In genomic region chr8:112571337-112571904, GRCm38 (mm10) we compare ENCODE assay signal across 9 mouse cellular contexts. TPM values are rescaled to one million over a fixed set of nuclear protein-coding genes. Genes with fewer than 3 reads are reported as not detected.
DNase-seq lines count a peak whose midpoint lies in the region; ATAC-seq and TF ChIP-seq lines count a peak whose summit lies in the region.
"Had no signal": no experiment of that assay in that cellular context is flagged by ENCODE, and none has a peak within 500 bp of the region (broad histone marks: within the 10 kb centered on the region; RNA-seq: fewer than 3 reads in every experiment).

No protein-coding gene starts in this region.

- H3K27ac ChIP-seq in layer of hippocampus, adult 2 months = no peak overlapping the region
- peak overlapping the region; percentile 47; the same call in 1 of the 2 replicates for H3K27ac ChIP-seq in midbrain, embryonic 16.5 days (ENCODE audit: low read length)
- H3K27ac ChIP-seq: liver, embryonic 13.5 days had no signal

- H3K9ac ChIP-seq in midbrain, embryonic 16.5 days (ENCODE audit: low read depth, low read length) = peak overlapping the region; percentile 48
- H3K9ac ChIP-seq: liver, embryonic 13.5 days had no signal

- H3K4me3 ChIP-seq in lung, adult 2 months (replicated peaks; ENCODE audit: extremely low read depth, low read depth, low read length) = no peak overlapping the region
- H3K4me3 ChIP-seq in layer of hippocampus, adult 2 months = peak overlapping the region; percentile 0; the same call in 1 of the 2 replicates
- peak overlapping the region; percentile 65 for H3K4me3 ChIP-seq in midbrain, embryonic 16.5 days (ENCODE audit: low read depth, low read length)
- H3K4me3 ChIP-seq: liver, embryonic 13.5 days had no signal

- TF ChIP-seq POLR2A in lung, adult 2 months (IDR thresholded peaks at IDR 0.05; ENCODE audit: borderline replicate concordance, extremely low read depth, low read depth, low read length) = no peak

- no peaks in the 10 kb centered on the region for H3K27me3 ChIP-seq in midbrain, embryonic 16.5 days (ENCODE audit: control insufficient read depth, insufficient read depth, low read depth, low read length)

- peak; percentile 12 for DNase-seq in lung, postnatal 10 days
- no peak for DNase-seq in lung, adult 2 months
- peak; percentile 87 for DNase-seq in cerebellum, postnatal 10 days
- DNase-seq in frontal cortex, postnatal 25 days (ENCODE audit: low spot score in 2 of 2) = peak; percentile 22 to 41
- DNase-seq in layer of hippocampus, adult 2 months (ENCODE audit: low spot score in 2 of 2) = peak; percentile 49 to 52
- DNase-seq in testis, postnatal 10 days (ENCODE audit: low spot score) = peak; percentile 42
- DNase-seq in thymus, postnatal 36 days = no peak
- DNase-seq: liver, embryonic 13.5 days had no signal

- H3K36me3 ChIP-seq in midbrain, embryonic 16.5 days (ENCODE audit: control insufficient read depth, insufficient read depth, low read length) = no peaks in the 10 kb centered on the region
- H3K36me3 ChIP-seq: liver, embryonic 13.5 days had no signal

- no peak for TF ChIP-seq CTCF in lung, adult 2 months (IDR thresholded peaks at IDR 0.05; ENCODE audit: insufficient read depth, low read length)
- peak; percentile 86 for TF ChIP-seq CTCF in layer of hippocampus, adult 2 months (conservative IDR thresholded peaks at IDR 0.05)

- H3K4me2 ChIP-seq in midbrain, embryonic 16.5 days (ENCODE audit: low read length) = peak overlapping the region; percentile 68
- H3K4me2 ChIP-seq: liver, embryonic 13.5 days had no signal

- peak; percentile 53; the same call in 1 of the 2 replicates for ATAC-seq in midbrain, embryonic 16.5 days

- WGBS in lung, adult 2 months = 16% methylated on average over 9 of the region's 9 CpGs
- 11% methylated on average over 9 of the region's 9 CpGs for WGBS in midbrain, embryonic 16.5 days

- no peaks in the 10 kb centered on the region for H3K4me1 ChIP-seq in lung, adult 2 months (ENCODE audit: control insufficient read depth, insufficient read depth, low read length)
- H3K4me1 ChIP-seq in midbrain, embryonic 16.5 days (ENCODE audit: control insufficient read depth, insufficient read depth, low read length) = peaks cover 11% of the 10 kb centered on the region
- H3K4me1 ChIP-seq: liver, embryonic 13.5 days had no signal

- no peaks in the 10 kb centered on the region for H3K9me3 ChIP-seq in midbrain, embryonic 16.5 days (replicated peaks; ENCODE audit: control insufficient read depth, low read length, poor library complexity, severe bottlenecking)
- H3K9me3 ChIP-seq: liver, embryonic 13.5 days had no signal

RNA-seq across cellular contexts. Expression of gene Cntnap4, which starts 1.6 kb away (rescaled TPM):
- not detected in 2 replicates for polyA plus RNA-seq in lung, adult 2 months (2012; rRNA removed)
- 10 to 100 TPM; 16.2 to 18.2 TPM for total RNA-seq in layer of hippocampus, adult 2 months (2021)
- polyA plus RNA-seq in midbrain, embryonic 16.5 days (2015; fragmentation: Nextera tagmentation; extraction: Ambion mirVana) = 20.7 and 23.0 TPM in 2 replicates
- polyA plus RNA-seq: liver, embryonic 13.5 days had no signal

Comparison
In these comparisons a context has a peak if more than half of its experiments do, and no peak if none do; other contexts are left out.
1. DNase-seq: peak in lung, postnatal 10 days (single experiment), cerebellum, postnatal 10 days (2 of 2), frontal cortex, postnatal 25 days (2 of 2), layer of hippocampus, adult 2 months (2 of 2) and testis, postnatal 10 days (single experiment); none in lung, adult 2 months (single experiment) and thymus, postnatal 36 days (0 of 2).
2. RNA of gene Cntnap4, which starts 1.6 kb away (polyA plus RNA-seq): 20.7 to 23.0 TPM in midbrain, embryonic 16.5 days; not detected in lung, adult 2 months; every median in the first group is over 10 times any median in the second.